Mouse (Mus musculus): ENCODE measurements around the gene Bicc1.
A peak's percentile ranks its signal among the peaks of the same experiment; 100 is the strongest.

The Bicc1 gene

DNA sequence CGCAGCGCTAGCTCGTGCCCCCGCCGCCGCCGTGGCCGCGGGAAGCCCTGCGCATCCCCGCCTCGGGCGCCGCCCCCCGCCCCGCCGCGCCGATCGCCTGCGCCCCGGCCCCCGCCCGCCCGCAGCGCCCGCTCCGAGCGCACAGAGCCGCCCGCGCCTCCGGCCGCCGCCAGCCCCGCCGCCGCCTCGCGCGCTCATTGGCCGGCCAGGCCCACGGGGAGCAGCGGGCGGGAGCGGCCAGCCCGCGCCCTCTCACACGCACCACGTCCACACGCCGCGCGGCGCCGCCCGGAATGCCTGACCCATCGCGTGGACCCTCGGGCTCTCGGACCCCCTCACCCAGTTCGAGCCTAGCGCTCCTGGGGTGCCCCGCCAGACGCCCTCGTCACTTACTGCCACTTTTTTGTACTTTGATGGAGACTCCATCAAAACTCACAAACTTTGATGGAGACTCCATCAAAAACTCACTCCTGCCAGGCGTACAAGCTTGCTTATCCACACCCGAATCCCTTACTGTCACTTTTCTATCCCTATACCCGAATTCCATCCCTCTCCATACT lies at the start of gene Bicc1:
TSS of gene Bicc1 (minus strand) at position 25 of the 560 bp plus-strand sequence.
- DNase-seq (ENCODE audit: low read depth, low spot score) = no peak

DNA sequence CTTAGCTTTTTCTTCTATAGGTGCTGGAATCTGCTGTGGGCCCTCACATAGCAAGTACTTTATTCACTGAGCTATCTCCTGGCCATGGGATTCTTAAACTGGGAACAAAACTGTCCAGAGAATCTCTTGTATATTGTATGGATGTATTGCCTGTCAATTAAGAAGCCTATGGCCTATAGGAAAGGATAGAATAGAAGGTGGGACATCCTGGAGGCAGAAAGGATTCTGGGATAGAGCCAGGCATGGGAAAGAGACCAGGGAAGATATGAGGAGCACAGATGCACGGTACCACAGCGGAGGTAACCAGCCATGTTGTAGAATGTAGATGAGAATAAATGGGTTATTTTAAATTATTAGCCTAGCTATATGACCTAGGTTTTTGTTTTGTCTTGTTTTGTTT lies 42.0 kb upstream of the Bicc1 start:
- no peak for DNase-seq (ENCODE audit: low read depth, low spot score)

DNA sequence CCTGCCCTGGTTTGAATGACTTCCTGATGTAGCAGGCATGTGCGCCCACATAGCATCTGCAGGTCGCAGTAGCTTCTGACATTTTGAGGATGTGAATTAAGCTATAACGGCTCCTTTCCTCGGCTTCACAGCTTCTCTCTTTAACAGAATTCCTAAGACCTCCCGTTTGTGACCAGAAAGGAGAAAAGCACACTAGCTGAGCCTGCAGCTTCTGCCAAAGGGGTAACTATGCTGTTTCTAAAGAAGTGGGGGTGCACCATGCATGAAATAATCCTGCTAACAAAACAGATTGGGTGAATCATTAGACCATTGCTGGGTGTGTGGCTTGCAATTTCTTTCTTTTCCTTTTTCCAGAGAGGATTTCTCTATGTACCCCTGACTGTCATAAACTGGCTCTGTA lies 41.5 kb upstream of the Bicc1 start:
- no peak for DNase-seq (ENCODE audit: low read depth, low spot score)

DNA sequence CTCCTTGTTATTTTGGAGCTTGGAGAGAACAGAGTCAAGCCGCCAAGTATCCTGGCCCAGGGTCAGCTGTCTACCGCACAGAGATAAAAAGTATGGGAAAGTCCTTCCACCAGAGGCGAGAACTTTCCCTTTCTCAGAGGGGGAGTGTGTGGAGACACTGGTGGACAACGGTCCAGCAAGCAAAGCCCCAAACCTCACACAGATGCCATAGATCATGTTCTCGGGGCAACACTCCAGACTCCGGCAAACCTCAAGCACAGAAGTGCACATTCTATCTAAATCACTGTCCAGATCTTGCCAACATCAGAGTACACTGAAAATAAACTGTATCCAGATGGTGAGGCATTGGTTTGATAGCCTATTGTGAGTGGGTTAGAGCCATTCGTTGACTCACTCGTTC lies 39.2 kb upstream of the Bicc1 start:
- no peak for DNase-seq (ENCODE audit: low read depth, low spot score)

DNA sequence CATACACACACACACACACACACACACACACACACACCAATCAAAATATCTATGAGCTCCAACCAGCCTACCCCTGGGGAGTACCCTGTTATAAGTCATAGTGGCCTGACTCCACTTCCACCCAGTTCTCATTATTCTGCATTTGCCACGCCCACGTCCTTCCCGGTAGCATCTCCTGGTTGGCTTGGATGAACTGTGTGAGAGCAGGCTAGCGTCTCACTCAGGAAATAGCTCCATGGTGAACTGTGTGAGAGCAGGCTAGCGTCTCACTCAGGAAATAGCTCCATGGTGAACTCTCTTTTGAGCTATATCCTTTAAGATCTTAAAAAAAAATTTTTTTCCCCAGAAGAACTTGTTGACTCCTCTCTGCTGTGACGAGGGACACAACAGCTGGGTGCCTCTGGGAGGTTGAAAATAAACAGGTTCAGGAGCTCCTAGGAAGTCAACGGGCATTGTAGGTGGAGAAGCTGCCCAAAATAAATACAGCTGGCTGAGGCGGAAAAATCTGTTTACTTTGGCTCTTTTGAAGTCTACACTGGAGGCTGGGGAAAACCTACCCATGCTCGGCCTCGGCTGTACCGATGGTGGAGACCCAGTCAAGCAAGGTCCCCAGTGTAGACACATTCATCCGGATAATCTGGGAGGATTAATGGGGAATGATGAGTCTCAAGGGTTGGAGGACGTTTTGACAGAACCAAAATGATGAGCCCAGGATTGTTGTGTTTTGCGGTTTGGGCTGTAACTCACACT lies 37.7 kb upstream of the Bicc1 start:
- DNase-seq (ENCODE audit: low read depth, low spot score) = no peak

- no peak for DNase-seq (ENCODE audit: low read depth, low spot score)
Measured at GRCm38 (mm10) chr10:71195501-71195900, 36.0 kb upstream of the Bicc1 start.

DNA sequence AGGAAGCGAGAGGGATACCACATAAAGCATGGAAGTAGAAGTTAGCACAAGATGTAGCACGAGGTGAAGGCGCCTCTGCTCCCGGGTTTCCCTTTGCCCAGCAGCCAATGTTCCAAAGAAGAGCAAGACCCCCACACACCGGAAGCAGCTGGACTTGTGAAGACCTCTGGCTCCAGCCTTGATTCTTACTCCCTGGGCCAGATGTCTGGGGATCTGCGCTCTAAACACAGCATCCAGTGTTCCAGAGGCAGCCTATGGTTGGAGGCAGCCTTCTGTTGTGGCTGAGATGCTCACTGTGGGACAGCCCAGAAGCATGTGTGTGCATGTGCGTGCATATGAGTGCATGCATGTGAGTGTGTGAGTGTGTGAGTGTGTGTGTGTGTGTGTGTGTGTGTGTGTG lies 35.2 kb upstream of the Bicc1 start:
- DNase-seq (ENCODE audit: low read depth, low spot score) = no peak

DNA sequence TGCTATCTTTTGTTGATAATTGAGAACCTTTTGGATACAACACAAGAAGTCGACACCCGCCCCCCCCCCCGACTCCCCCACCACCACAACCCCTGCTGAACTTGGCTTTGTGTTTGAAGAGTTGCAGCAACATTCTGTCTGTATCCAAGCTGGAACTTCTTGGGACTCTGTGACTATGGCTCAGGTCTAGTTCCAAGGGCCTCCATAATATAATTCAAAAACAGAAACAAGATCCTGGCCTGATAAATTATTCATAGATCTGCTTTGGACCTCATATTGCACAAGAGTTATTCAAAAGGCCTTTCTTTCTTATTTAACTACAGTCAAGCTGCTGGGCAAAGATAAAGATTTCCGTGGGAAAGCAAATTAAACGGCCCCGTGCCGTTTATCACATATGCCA lies 33.8 kb upstream of the Bicc1 start:
- no peak for DNase-seq (ENCODE audit: low read depth, low spot score)

DNA sequence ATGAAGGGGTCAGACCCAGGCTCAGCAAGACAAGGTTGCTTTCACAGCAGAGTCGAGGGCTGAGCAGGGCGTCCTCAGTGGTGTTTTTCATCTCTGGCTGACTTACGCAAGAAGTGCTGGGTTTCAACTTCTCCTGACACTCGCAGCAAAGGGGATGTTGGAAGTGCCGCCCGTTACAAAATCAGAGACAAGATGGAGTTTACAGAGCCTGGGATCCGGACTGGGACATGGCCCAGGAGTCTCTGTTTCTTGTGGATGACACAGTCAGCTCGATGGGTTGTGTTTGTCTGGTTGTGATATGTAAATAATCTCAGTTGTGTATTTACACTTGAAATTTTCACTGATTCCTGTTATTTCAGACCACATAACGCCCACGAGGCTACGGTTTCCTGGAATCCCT lies 33.4 kb upstream of the Bicc1 start:
- DNase-seq (ENCODE audit: low read depth, low spot score) = no peak

GRCm38 (mm10) chr10:71188681-71189080 lies 29.2 kb upstream of the Bicc1 start:
- DNase-seq (ENCODE audit: low read depth, low spot score) = no peak

DNA sequence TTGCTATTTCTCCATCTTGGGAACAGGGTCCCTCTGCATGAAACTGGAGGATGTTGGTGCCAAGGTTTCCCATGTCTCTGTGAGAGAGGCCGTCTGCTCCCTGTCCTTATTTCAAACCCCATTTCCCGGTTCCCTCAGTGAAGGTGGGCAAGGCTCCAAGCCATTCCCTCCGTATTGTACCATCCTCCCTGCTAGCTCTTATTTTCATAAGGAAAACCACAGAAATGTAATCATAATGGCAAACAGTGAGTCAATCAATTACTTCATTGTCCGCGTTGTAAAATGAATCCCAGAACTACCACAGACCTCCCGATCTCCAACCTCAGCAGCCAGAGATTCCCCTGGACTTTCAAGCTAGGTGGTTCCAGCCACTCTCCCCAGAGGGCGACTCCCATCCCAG lies 25.6 kb upstream of the Bicc1 start:
- DNase-seq (ENCODE audit: low read depth, low spot score) = no peak

GRCm38 (mm10) chr10:71183339-71184031 lies 24.0 kb upstream of the Bicc1 start:
- no peak for DNase-seq (ENCODE audit: low read depth, low spot score)

DNA sequence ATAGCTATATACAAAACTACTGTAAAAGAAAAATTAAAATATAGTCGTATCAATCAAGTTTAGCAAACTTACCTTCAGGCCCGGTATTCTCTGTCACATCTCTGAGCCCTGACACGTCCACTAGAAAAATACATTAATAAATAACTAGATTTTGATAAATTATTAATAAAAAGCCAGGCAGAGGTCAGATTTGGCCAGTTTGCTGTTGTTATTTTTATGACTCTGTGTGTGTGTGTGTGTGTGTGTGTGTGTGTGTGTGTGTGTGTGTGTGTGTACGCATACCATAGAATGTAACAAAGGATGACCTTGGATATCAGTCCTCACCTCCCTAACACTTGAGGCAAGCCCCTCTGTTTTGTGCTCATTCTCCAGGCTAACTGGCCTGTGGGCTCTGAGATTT lies 22.4 kb upstream of the Bicc1 start:
- no peak for DNase-seq (ENCODE audit: low read depth, low spot score)

- DNase-seq (ENCODE audit: low read depth, low spot score) = no peak
Measured at GRCm38 (mm10) chr10:71181091-71181490, 21.6 kb upstream of the Bicc1 start.

DNA sequence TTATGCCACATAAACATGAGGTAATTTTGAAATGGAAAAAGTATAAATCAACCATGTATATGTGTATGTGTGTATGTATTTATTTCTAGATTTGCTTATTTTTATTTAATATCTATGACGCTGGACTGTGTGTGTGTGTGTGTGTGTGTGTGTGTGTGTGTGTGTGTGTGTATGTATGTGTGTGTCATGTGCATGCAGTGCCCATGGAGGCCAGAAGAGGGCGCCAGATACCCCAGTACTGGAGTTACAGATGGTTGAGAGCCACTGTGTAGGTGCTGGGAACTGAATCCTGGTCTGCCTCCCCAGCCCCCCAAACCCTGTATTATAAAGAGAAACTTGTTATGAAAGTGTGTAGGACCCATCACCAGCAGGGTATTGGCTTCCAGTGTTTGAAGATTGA lies 20.6 kb upstream of the Bicc1 start:
- no peak for DNase-seq (ENCODE audit: low read depth, low spot score)

- no peak for DNase-seq (ENCODE audit: low read depth, low spot score)
Measured at GRCm38 (mm10) chr10:71177201-71177600, 17.7 kb upstream of the Bicc1 start.

DNA sequence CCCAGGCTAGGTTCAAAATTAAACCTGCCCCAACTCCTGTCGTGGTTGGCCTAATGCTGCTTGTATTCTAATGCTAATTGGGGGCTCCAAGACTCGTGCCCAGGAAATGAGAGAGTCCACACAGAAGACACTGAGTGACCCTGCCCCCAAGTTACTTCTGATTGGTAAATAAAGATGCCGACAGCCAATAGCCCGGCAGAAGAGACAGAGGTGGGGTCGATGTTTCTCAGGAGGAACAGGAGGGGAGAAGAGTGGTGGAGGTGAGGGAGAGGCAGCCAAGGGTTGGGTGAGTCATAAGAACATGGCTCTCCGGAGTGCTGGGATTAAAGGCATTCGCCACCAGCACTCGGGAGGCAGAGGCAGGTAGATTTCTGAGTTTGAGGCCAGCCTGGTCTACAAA lies 16.8 kb upstream of the Bicc1 start:
- DNase-seq (ENCODE audit: low read depth, low spot score) = no peak

GRCm38 (mm10) chr10:71175280-71175679 lies 15.8 kb upstream of the Bicc1 start:
- DNase-seq (ENCODE audit: low read depth, low spot score) = no peak

- no peak for DNase-seq (ENCODE audit: low read depth, low spot score)
Measured at GRCm38 (mm10) chr10:71171414-71171813, 11.9 kb upstream of the Bicc1 start.

GRCm38 (mm10) chr10:71170771-71171170 lies 11.3 kb upstream of the Bicc1 start:
- no peak for DNase-seq (ENCODE audit: low read depth, low spot score)

DNA sequence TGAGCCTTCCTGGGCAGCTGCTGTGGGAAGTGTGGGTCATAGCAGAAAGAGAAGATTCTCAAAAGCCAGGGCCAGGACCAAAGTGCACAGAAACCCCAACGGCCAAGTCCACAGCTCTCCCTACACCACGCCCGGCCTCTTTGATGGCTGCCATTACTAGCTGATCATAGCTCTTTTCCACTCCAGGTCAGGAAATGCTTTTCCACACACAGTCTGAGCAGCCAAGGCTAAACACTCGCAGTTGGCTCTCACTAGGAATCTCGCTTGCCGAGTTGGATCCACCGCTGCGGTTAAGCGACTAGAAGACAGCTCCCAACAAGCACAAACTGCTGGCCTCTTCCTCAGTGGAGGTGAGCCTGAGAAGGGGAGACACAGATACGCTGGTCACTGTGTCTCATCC lies 10.3 kb upstream of the Bicc1 start:
- DNase-seq (ENCODE audit: low read depth, low spot score) = no peak

DNA sequence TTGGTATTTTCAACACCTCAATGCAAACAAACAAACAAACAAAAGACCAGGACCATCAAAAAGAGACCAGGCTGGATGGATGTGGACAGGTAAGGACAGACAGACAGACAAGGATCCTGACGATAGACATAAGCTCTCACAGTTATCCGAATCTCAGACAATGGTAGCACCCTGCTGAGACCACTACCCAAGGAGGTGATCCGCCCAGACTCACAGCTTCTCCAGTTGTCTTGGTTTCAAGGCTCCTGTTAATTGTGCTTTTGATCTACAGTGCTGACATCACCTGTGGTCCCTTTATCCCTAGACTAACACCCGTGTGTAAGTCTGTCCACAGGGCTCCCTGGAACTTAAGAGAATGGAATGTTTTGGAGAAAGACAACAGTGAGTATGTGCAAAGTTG lies 9.7 kb upstream of the Bicc1 start:
- DNase-seq (ENCODE audit: low read depth, low spot score) = no peak

DNA sequence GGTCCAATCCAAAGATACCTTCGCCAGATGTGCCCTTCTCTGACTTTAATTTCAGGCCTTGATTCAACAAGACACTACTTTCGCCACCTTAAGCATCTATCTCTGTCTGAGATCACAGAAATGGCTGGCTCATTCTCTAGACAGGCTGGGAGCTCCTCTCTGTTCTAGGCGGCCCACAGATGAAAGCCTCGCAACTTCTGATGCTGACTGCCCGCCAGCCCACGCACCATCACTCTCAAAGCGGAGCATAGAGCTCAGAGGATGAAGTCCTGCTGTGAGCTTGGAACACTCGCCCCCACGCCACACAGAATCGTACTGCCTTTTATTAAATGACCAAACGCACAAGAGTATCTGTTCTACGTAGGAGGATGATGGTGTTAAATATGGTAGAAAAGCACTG lies 949 bp upstream of the Bicc1 start:
- peak; percentile 48 for DNase-seq (ENCODE audit: low read depth, low spot score)

All from telencephalon, adult 2 months (tissue).